Mouse (Mus musculus) thymus, adult 2 months (tissue): ENCODE data around the gene Limd1. TPM values are rescaled to one million over a fixed set of nuclear protein-coding genes. Genes with fewer than 3 reads are reported as not detected.
A peak's percentile ranks its signal among the peaks of the same experiment; 100 is the strongest.

Experiments used
- DNase-seq: peaks from one replicate; pipeline ENCODE4 v3.0.0; 2021
- H3K27ac ChIP-seq: fragments of 200-500 bp; 2 replicates; pipeline ENCODE4 v1.5.1; 2012; ENCODE audit warnings: low read length, control low read depth; ENCODE audit not compliant: control insufficient read depth, insufficient read depth
- H3K27me3 ChIP-seq: fragments of 200-500 bp; 2 replicates; pipeline ENCODE4 v1.6.1; 2012; ENCODE audit warnings: mild to moderate bottlenecking, low read length, moderate library complexity, mixed read lengths; ENCODE audit not compliant: control insufficient read depth, insufficient read depth
- H3K36me3 ChIP-seq: fragments of 200-500 bp; 2 replicates; pipeline ENCODE4 v1.6.1; 2012; ENCODE audit warnings: mild to moderate bottlenecking, low read length, moderate library complexity; ENCODE audit not compliant: control insufficient read depth, insufficient read depth
- H3K4me1 ChIP-seq: fragments of 200-500 bp; replicated peaks from 2 replicates; pipeline ENCODE4 v1.6.1; 2012; ENCODE audit warnings: low read length; ENCODE audit not compliant: control insufficient read depth, insufficient read depth
- H3K4me3 ChIP-seq: fragments of 200-500 bp; 2 replicates; pipeline ENCODE4 v1.5.1; 2012; ENCODE audit warnings: mild to moderate bottlenecking, low read length, control low read depth, moderate library complexity; ENCODE audit not compliant: control insufficient read depth, insufficient read depth
- CTCF ChIP-seq: fragments of 200-500 bp; IDR thresholded peaks from 2 replicates; pipeline ENCODE4 v1.5.1; 2012; ENCODE audit warnings: mild to moderate bottlenecking, control low read depth, low read length, moderate library complexity, borderline replicate concordance; ENCODE audit not compliant: control insufficient read depth, poor library complexity, insufficient read depth; ENCODE audit errors: extremely low read depth
- POLR2A ChIP-seq: fragments of 200-500 bp; IDR thresholded peaks from 2 replicates; pipeline ENCODE4 v1.6.1; 2012; ENCODE audit warnings: mild to moderate bottlenecking, low read length, control low read depth, moderate library complexity; ENCODE audit not compliant: control insufficient read depth, poor library complexity, insufficient read depth; ENCODE audit errors: extremely low read depth
- WGBS: fragments of 180-500 bp; shearing (Covaris S2); methylation state at CpG from one replicate; pipeline ENCODE4 v1.1.7; 2018; 5-methylcytosine and 5-hydroxymethylcytosine counted together
- polyA plus RNA-seq: library from polyadenylated mRNA; depleted of rRNA; stranded (reverse); fragments of >200 nt; gene quantifications from 2 replicates; pipeline ENCODE4 v1.2.3, GENCODE M21; 2012

Gene Limd1
- polyA plus RNA-seq, 1 experiment: 56.4 TPM

- DNase-seq: peak; percentile 51
- peak; percentile 18; the same call in 1 of the 2 replicates for TF ChIP-seq CTCF
- no peak for TF ChIP-seq POLR2A
- Histone ChIP-seq H3K4me1 (peaks cover 21% of the 10 kb centered on the region), H3K36me3 (peaks cover 9% of the 10 kb centered on the region; the same call in 1 of the 2 replicates), H3K4me3 (no peak overlapping the region), H3K27me3 (no peaks in the 10 kb centered on the region), H3K27ac (no peak overlapping the region)
- WGBS: 39% methylated on average over 3 of the region's 3 CpGs
These were observed 45.2 kb downstream of the Limd1 start for GRCm38 (mm10) chr9:123523676-123524075.

GRCm38 (mm10) chr9:123525095-123525494 lies 46.6 kb downstream of the Limd1 start:
- WGBS: 0% methylated on average over 1 of the region's 1 CpGs
- H3K4me3 ChIP-seq: no peak overlapping the region
- H3K27ac ChIP-seq: no peak overlapping the region
- TF ChIP-seq CTCF (no peak), POLR2A (no peak)
- DNase-seq: peak; percentile 69
- H3K27me3 ChIP-seq: no peaks in the 10 kb centered on the region
- peaks cover 8% of the 10 kb centered on the region for H3K4me1 ChIP-seq
- H3K36me3 ChIP-seq: peaks cover 9% of the 10 kb centered on the region; the same call in 1 of the 2 replicates

GRCm38 (mm10) chr9:123526502-123526901 lies 48.0 kb downstream of the Limd1 start:
- peaks cover 4% of the 10 kb centered on the region for H3K4me1 ChIP-seq
- DNase-seq: no peak

GRCm38 (mm10) chr9:123528087-123528925 lies 49.8 kb downstream of the Limd1 start:
- 30% methylated on average over 6 of the region's 6 CpGs for WGBS
- Histone ChIP-seq H3K36me3 (no peaks in the 10 kb centered on the region), H3K27ac (peak overlapping the region; percentile 74), H3K4me3 (peak overlapping the region; percentile 58), H3K27me3 (no peaks in the 10 kb centered on the region), H3K4me1 (peaks cover 4% of the 10 kb centered on the region)
- no peak for DNase-seq
- TF ChIP-seq CTCF (no peak), POLR2A (no peak)

More at GRCm38 (mm10) chr9:123526502-123526901, 48.0 kb downstream of the Limd1 start:
- WGBS: 74% methylated on average over 5 of the region's 5 CpGs
- no peaks in the 10 kb centered on the region for H3K27me3 ChIP-seq
- no peak overlapping the region for H3K4me3 ChIP-seq
- no peak for TF ChIP-seq POLR2A
- no peak for TF ChIP-seq CTCF
- no peaks in the 10 kb centered on the region for H3K36me3 ChIP-seq
- 0 out of 2 replicates have a peak overlapping the region, but pooled peaks have one; percentile 42 for H3K27ac ChIP-seq

GRCm38 (mm10) chr9:123528926-123529295 lies 50.4 kb downstream of the Limd1 start:
- DNase-seq: peak; percentile 29
- TF ChIP-seq CTCF (no peak), POLR2A (no peak)
- Histone ChIP-seq H3K36me3 (no peaks in the 10 kb centered on the region), H3K4me1 (peaks cover 4% of the 10 kb centered on the region), H3K27me3 (no peaks in the 10 kb centered on the region), H3K4me3 (peak overlapping the region; percentile 58), H3K27ac (peak overlapping the region; percentile 74)
- 2% methylated on average over 17 of the region's 17 CpGs for WGBS

- peak; percentile 75 for TF ChIP-seq POLR2A
- TF ChIP-seq CTCF: peak; percentile 47; the same call in 1 of the 2 replicates
- peak within 1 kb of the TSS; percentile 74 for H3K27ac ChIP-seq
- under 1% methylated on average over 78 of the region's 79 CpGs for WGBS
- H3K4me1 ChIP-seq: peaks cover 4% of the 10 kb centered on the region
- no peaks in the 10 kb centered on the region for H3K36me3 ChIP-seq
- no peaks in the 10 kb centered on the region for H3K27me3 ChIP-seq
- H3K4me3 ChIP-seq: peak within 1 kb of the TSS; percentile 75
- DNase-seq: peak; percentile 96
These were observed 51.1 kb downstream of the Limd1 start, which contains the start of gene Sacm1l for GRCm38 (mm10) chr9:123529392-123530157. Gene Sacm1l (plus strand): TSS chr9:123529759.
